Mouse (Mus musculus) heart, embryonic 12.5 days (tissue): ENCODE data around the gene Fgfr1op2. TPM values are rescaled to one million over a fixed set of nuclear protein-coding genes. Genes with fewer than 3 reads are reported as not detected.

ENCODE experiments used
- ATAC-seq: fragments of 200-750 bp; cut with Nextera tagmentation; 2 replicates; pipeline ENCODE4 v1.8.0; 2017; ENCODE audit warnings: moderate TSS enrichment, moderate library complexity; ENCODE audit not compliant: insufficient number of reproducible peaks, low FRiP score
- H3K27ac ChIP-seq: fragments of 300-500 bp; sonication (generic); 2 replicates; pipeline ENCODE4 v1.5.1; 2016; ENCODE audit warnings: mild to moderate bottlenecking, moderate library complexity; ENCODE audit not compliant: poor library complexity, severe bottlenecking
- H3K27me3 ChIP-seq: fragments of 300-500 bp; sonication (generic); replicated peaks from 2 replicates; pipeline ENCODE4 v1.6.1; 2016; ENCODE audit warnings: mild to moderate bottlenecking, moderate library complexity
- H3K36me3 ChIP-seq: fragments of 300-500 bp; sonication (generic); 2 replicates; pipeline ENCODE4 v1.6.1; 2016; ENCODE audit warnings: mild to moderate bottlenecking, moderate library complexity
- H3K4me1 ChIP-seq: fragments of 300-500 bp; sonication (generic); replicated peaks from 2 replicates; pipeline ENCODE4 v1.6.1; 2016; ENCODE audit warnings: mild to moderate bottlenecking
- H3K4me2 ChIP-seq: fragments of 300-500 bp; sonication (generic); 2 replicates; pipeline ENCODE4 v1.6.1; 2016; ENCODE audit warnings: mild to moderate bottlenecking, moderate library complexity
- H3K4me3 ChIP-seq: fragments of 300-500 bp; sonication (generic); 2 replicates; pipeline ENCODE4 v1.5.1; 2016; ENCODE audit warnings: mild to moderate bottlenecking
- H3K9ac ChIP-seq: fragments of 300-500 bp; sonication (generic); 2 replicates; pipeline ENCODE4 v1.6.1; 2016; ENCODE audit warnings: mild to moderate bottlenecking, moderate library complexity
- H3K9me3 ChIP-seq: fragments of 300-500 bp; sonication (generic); replicated peaks from 2 replicates; pipeline ENCODE4 v1.6.1; 2016; ENCODE audit warnings: mild to moderate bottlenecking, moderate library complexity
- WGBS: fragments of 180-500 bp; shearing (Covaris S2); methylation state at CpG from one replicate; pipeline ENCODE4 v1.1.7; 2016; 5-methylcytosine and 5-hydroxymethylcytosine counted together
- polyA plus RNA-seq: library from polyadenylated mRNA; unstranded; fragments of >200 nt; fragmentation: Nextera tagmentation; extraction: Ambion mirVana; gene quantifications from 2 replicates; pipeline ENCODE4 v1.2.1, GENCODE M21; 2016

Gene Fgfr1op2
- polyA plus RNA-seq, 1 experiment from 2014 or later: 85.9 TPM

DNA sequence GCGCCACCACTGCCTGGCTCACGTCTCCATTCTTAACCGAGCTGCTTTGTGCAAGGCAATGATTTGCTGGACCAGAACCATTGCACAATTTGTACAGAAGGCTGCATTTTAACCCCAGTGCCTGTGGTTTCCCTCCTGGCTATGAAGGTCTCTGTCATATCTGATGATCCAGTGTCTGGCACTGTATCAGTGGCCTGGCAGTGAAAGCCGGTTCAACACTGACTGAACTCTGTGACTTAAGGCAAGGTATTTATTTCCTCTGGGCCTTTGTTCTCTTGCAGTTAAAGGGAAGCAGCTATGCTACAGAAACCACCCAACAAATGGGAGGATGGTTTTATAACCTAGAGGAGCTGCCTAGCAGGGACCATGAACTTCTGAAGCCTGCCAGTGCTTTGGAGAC is 54.0 kb downstream of the Fgfr1op2 start:
- Histone ChIP-seq H3K4me1 (peaks cover 43% of the 10 kb centered on the region), H3K4me2 (no peak overlapping the region), H3K36me3 (no peaks in the 10 kb centered on the region), H3K9ac (no peak overlapping the region), H3K9me3 (no peaks in the 10 kb centered on the region), H3K4me3 (no peak overlapping the region), H3K27me3 (no peaks in the 10 kb centered on the region), H3K27ac (no peak overlapping the region)
- WGBS: 77% methylated on average over 4 of the region's 4 CpGs
- ATAC-seq: no peak

DNA sequence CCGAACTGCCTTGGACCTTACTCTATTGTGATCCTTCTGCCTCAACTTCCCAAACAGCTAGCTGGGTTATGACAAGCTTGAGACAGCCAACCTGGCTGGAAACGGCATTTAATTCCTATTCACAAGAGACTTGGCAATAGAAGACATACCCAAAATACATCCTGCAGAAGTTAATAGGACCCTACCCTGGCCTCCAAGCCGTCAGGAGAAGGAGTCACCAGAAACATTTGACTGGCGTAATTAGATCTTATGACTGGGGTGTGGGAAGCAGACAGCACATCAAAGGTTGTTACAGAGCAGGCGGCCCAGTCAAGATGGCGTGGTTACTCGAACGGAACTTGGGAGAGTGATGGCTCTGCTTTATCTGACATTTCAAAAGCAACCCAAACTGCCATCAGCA is 54.8 kb downstream of the Fgfr1op2 start:
- ATAC-seq: no peak
- WGBS: 64% methylated on average over 8 of the region's 8 CpGs
- no peaks in the 10 kb centered on the region for H3K9me3 ChIP-seq
- H3K27ac ChIP-seq: no peak overlapping the region
- H3K4me3 ChIP-seq: no peak overlapping the region
- no peaks in the 10 kb centered on the region for H3K27me3 ChIP-seq
- H3K4me2 ChIP-seq: peak overlapping the region; percentile 80; the same call in 1 of the 2 replicates
- H3K4me1 ChIP-seq: peaks cover 43% of the 10 kb centered on the region
- no peaks in the 10 kb centered on the region for H3K36me3 ChIP-seq
- H3K9ac ChIP-seq: no peak overlapping the region

DNA sequence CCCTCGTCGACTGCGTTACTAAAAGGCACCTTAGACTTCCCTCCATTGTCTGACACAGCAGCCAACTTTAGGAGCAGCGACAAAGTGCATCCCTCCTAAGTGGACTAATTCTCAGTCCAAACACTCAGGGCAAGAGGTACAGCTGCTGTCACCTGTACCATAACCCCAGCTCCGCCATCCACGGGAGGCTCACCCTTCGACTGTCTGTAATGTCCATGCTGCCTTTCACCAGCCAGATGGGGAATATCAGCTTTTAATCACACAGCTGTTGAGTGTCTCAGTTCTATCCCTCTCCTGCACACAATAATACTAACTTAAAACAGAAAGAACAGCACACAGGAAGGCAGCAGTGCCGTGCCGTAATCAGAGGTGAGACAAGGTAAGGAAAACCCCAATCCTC is 55.4 kb downstream of the Fgfr1op2 start:
- Histone ChIP-seq H3K27ac (no peak overlapping the region), H3K9me3 (no peaks in the 10 kb centered on the region), H3K4me1 (peaks cover 40% of the 10 kb centered on the region), H3K36me3 (no peaks in the 10 kb centered on the region), H3K4me2 (peak overlapping the region; percentile 80), H3K4me3 (no peak overlapping the region), H3K27me3 (no peaks in the 10 kb centered on the region), H3K9ac (peak overlapping the region; percentile 53; the same call in 1 of the 2 replicates)
- 70% methylated on average over 9 of the region's 9 CpGs for WGBS
- ATAC-seq: no peak

DNA sequence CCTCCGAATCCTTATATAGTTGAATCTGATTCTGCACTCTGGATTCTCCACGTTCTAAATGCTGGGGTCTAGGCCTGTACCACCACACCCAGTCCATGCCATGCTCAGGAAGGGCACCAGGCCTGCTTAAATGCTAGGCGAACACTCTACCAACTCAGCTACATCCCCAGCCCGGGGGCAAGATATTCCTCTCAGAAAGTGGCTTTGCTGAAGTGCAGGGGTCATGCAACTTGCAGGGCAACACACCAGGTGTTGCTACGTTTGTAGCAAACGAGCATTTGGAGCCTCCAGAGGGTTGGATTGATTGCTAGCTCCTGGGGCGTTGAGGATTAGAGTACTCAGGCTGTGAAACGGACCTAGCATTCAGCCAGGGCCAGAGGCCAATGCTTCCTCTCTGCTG is 56.1 kb downstream of the Fgfr1op2 start:
- 51% methylated on average over 8 of the region's 8 CpGs for WGBS

GRCm38 (mm10) chr6:146633629-146634014 is 56.6 kb downstream of the Fgfr1op2 start:
- H3K27me3 ChIP-seq: no peaks in the 10 kb centered on the region
- ATAC-seq: no peak
- peak overlapping the region; percentile 89 for H3K27ac ChIP-seq
- H3K36me3 ChIP-seq: no peaks in the 10 kb centered on the region
- 12% methylated on average over 14 of the region's 14 CpGs for WGBS
- peak overlapping the region; percentile 83 for H3K9ac ChIP-seq
- peaks cover 40% of the 10 kb centered on the region for H3K4me1 ChIP-seq
- H3K4me3 ChIP-seq: peak overlapping the region; percentile 76
- H3K9me3 ChIP-seq: no peaks in the 10 kb centered on the region
- peak overlapping the region; percentile 80 for H3K4me2 ChIP-seq

More for the DNA sequence above, 56.1 kb downstream of the Fgfr1op2 start:
- H3K9ac ChIP-seq: peak overlapping the region; percentile 83
- no peaks in the 10 kb centered on the region for H3K36me3 ChIP-seq
- no peaks in the 10 kb centered on the region for H3K27me3 ChIP-seq
- ATAC-seq: no peak
- H3K4me1 ChIP-seq: peaks cover 40% of the 10 kb centered on the region
- H3K4me3 ChIP-seq: peak overlapping the region; percentile 76
- H3K4me2 ChIP-seq: peak overlapping the region; percentile 80
- H3K27ac ChIP-seq: 0 out of 2 replicates have a peak overlapping the region, but pooled peaks have one; percentile 3
- no peaks in the 10 kb centered on the region for H3K9me3 ChIP-seq

- Histone ChIP-seq H3K27me3 (no peaks in the 10 kb centered on the region), H3K4me2 (peak overlapping the region; percentile 80), H3K4me1 (peaks cover 40% of the 10 kb centered on the region), H3K9me3 (no peaks in the 10 kb centered on the region), H3K27ac (peak overlapping the region; percentile 89), H3K9ac (peak overlapping the region; percentile 83), H3K4me3 (peak overlapping the region; percentile 76), H3K36me3 (no peaks in the 10 kb centered on the region)
- 2% methylated on average over 81 of the region's 82 CpGs for WGBS
- peak; percentile 90 for ATAC-seq
Measured at GRCm38 (mm10) chr6:146634015-146634722, 57.2 kb downstream of the Fgfr1op2 start.

GRCm38 (mm10) chr6:146634759-146635606 is 58.0 kb downstream of the Fgfr1op2 start:
- Histone ChIP-seq H3K4me1 (peaks cover 34% of the 10 kb centered on the region), H3K27ac (peak overlapping the region; percentile 89), H3K4me2 (peak overlapping the region; percentile 80), H3K9me3 (no peaks in the 10 kb centered on the region), H3K9ac (no peak overlapping the region), H3K27me3 (no peaks in the 10 kb centered on the region), H3K36me3 (no peaks in the 10 kb centered on the region), H3K4me3 (peak overlapping the region; percentile 76)
- 50% methylated on average over 4 of the region's 4 CpGs for WGBS
- ATAC-seq: no peak

GRCm38 (mm10) chr6:146636482-146636881 is 59.5 kb downstream of the Fgfr1op2 start:
- no peak overlapping the region for H3K27ac ChIP-seq
- ATAC-seq: no peak
- no peaks in the 10 kb centered on the region for H3K36me3 ChIP-seq
- H3K9me3 ChIP-seq: no peaks in the 10 kb centered on the region
- no peak overlapping the region for H3K4me3 ChIP-seq
- 84% methylated on average over 5 of the region's 5 CpGs for WGBS
- H3K9ac ChIP-seq: no peak overlapping the region
- no peaks in the 10 kb centered on the region for H3K27me3 ChIP-seq
- H3K4me2 ChIP-seq: no peak overlapping the region
- peaks cover 24% of the 10 kb centered on the region for H3K4me1 ChIP-seq

GRCm38 (mm10) chr6:146640068-146640965 is 63.3 kb downstream of the Fgfr1op2 start:
- Histone ChIP-seq H3K9ac (no peak overlapping the region), H3K27me3 (no peaks in the 10 kb centered on the region), H3K4me3 (no peak overlapping the region), H3K27ac (no peak overlapping the region), H3K4me1 (peaks cover 10% of the 10 kb centered on the region), H3K9me3 (no peaks in the 10 kb centered on the region), H3K36me3 (no peaks in the 10 kb centered on the region), H3K4me2 (no peak overlapping the region)
- WGBS: 80% methylated on average over 7 of the region's 7 CpGs
- ATAC-seq: no peak

GRCm38 (mm10) chr6:146640991-146641390 is 64.0 kb downstream of the Fgfr1op2 start:
- no peak overlapping the region for H3K9ac ChIP-seq
- no peak overlapping the region for H3K27ac ChIP-seq
- H3K4me1 ChIP-seq: peaks cover 10% of the 10 kb centered on the region
- H3K36me3 ChIP-seq: no peaks in the 10 kb centered on the region
- H3K4me2 ChIP-seq: no peak overlapping the region
- H3K27me3 ChIP-seq: no peaks in the 10 kb centered on the region
- ATAC-seq: no peak
- WGBS: 79% methylated on average over 6 of the region's 6 CpGs
- no peaks in the 10 kb centered on the region for H3K9me3 ChIP-seq
- no peak overlapping the region for H3K4me3 ChIP-seq
